Mouse (Mus musculus): ENCODE measurements around the gene Spon1. TPM values are rescaled to one million over a fixed set of nuclear protein-coding genes. Genes with fewer than 3 reads are reported as not detected.
A peak's percentile ranks its signal among the peaks of the same experiment; 100 is the strongest.

The Spon1 gene
- total and polyA plus RNA-seq, 3 experiments: not detected

GRCm38 (mm10) chr7:114063534-114063933 lies 297.7 kb downstream of the Spon1 start:
- H3K36me3 ChIP-seq (replicated peaks in 1 of 2; ENCODE audit: control insufficient read depth in 1 of 2, insufficient read depth in 1 of 2, low read length in 1 of 2): peaks cover 0 to 9% of the 10 kb centered on the region in 2 experiments
- H3K9ac ChIP-seq (ENCODE audit: insufficient read depth, low read depth): no peak overlapping the region
- no peaks in the 10 kb centered on the region for H3K27me3 ChIP-seq (replicated peaks)
- H3K9me3 ChIP-seq (replicated peaks; ENCODE audit: low read length): peaks cover 2% of the 10 kb centered on the region
- no peaks in the 10 kb centered on the region for H3K79me2 ChIP-seq (replicated peaks; ENCODE audit: control insufficient read depth, extremely low read depth, insufficient read depth, poor library complexity, severe bottlenecking)
- in situ Hi-C loops (cut with MboI; ENCODE audit: low pct_ligation_motif_present, low pct_unique_long_range_greater_than_20kb, low sequenced_read_pairs): loop anchor here (25.0 kb wide), 1 partner anchor 574 kb away; the partner anchor contains the start of gene Calca
- H3K4me3 ChIP-seq (replicated peaks in 1 of 3; ENCODE audit: low read depth in 2 of 3, low read length in 2 of 3, poor library complexity in 1 of 3): no peak overlapping the region
- H3K4me2 ChIP-seq (ENCODE audit: insufficient read depth, low read depth, poor library complexity, severe bottlenecking): no peak overlapping the region
- dilution Hi-C loops (cut with MboI; ENCODE audit: extremely low pct_ligation_motif_present, extremely low pct_unique_long_range_greater_than_20kb, low sequenced_read_pairs): no loop called here
- H3K4me1 ChIP-seq (ENCODE audit: control insufficient read depth in 1 of 2, insufficient read depth in 2 of 2): peaks cover 0 to 18% of the 10 kb centered on the region in 2 experiments; a peak in 2 of 4 replicates
- no peak for DNase-seq (ENCODE audit: extremely low read depth)
- no peak overlapping the region for H3K27ac ChIP-seq (ENCODE audit: insufficient read depth, low read depth)
- TF ChIP-seq POLR2A (IDR thresholded peaks at IDR 0.05; ENCODE audit: low read depth, low read length): no peak
- peak; percentile 29; the same call in 1 of the 2 replicates for TF ChIP-seq BHLHE40 (IDR thresholded peaks at IDR 0.05; ENCODE audit: low read depth, low read length)

GRCm38 (mm10) chr7:114063966-114064365 lies 298.2 kb downstream of the Spon1 start:
- no peaks in the 10 kb centered on the region for H3K27me3 ChIP-seq (replicated peaks)
- dilution Hi-C loops (cut with MboI; ENCODE audit: extremely low pct_ligation_motif_present, extremely low pct_unique_long_range_greater_than_20kb, low sequenced_read_pairs) (no loop called here), in situ Hi-C loops (cut with MboI; ENCODE audit: low pct_ligation_motif_present, low pct_unique_long_range_greater_than_20kb, low sequenced_read_pairs) (loop anchor here (25.0 kb wide), 1 partner anchor 573 kb away; the partner anchor contains the start of gene Calca)
- no peak overlapping the region for H3K4me2 ChIP-seq (ENCODE audit: insufficient read depth, low read depth, poor library complexity, severe bottlenecking)
- H3K4me3 ChIP-seq (replicated peaks in 1 of 3; ENCODE audit: low read depth in 2 of 3, low read length in 2 of 3, poor library complexity in 1 of 3): no peak overlapping the region
- no peak overlapping the region for H3K27ac ChIP-seq (ENCODE audit: insufficient read depth, low read depth)
- no peak for TF ChIP-seq EP300 (IDR thresholded peaks at IDR 0.05; ENCODE audit: low read length)
- no peak for TF ChIP-seq MEF2A (IDR thresholded peaks at IDR 0.05; ENCODE audit: borderline replicate concordance, low read depth, low read length)
- TF ChIP-seq USF2 (conservative IDR thresholded peaks at IDR 0.05; ENCODE audit: low read depth, low read length): no peak
- no peak for TF ChIP-seq JUN (IDR thresholded peaks at IDR 0.05; ENCODE audit: insufficient read depth, low read depth, low read length)
- TF ChIP-seq SIN3A (IDR thresholded peaks at IDR 0.05; ENCODE audit: low read length): no peak
- no peak for TF ChIP-seq MAZ (IDR thresholded peaks at IDR 0.05; ENCODE audit: low read depth, low read length)
- TF ChIP-seq JUND (conservative IDR thresholded peaks at IDR 0.05; ENCODE audit: low read depth, low read length): no peak
- no peak for TF ChIP-seq MAFK (IDR thresholded peaks at IDR 0.05; ENCODE audit: insufficient replicate concordance, low read length)
- TF ChIP-seq UBTF (IDR thresholded peaks at IDR 0.05; ENCODE audit: low read depth, low read length): no peak
- no peak for TF ChIP-seq NRF1 (IDR thresholded peaks at IDR 0.05; ENCODE audit: low read depth, low read length)
- TF ChIP-seq IRF4 (IDR thresholded peaks at IDR 0.05; ENCODE audit: low read depth, low read length): no peak
- TF ChIP-seq ZNF384 (IDR thresholded peaks at IDR 0.05; ENCODE audit: low read depth, low read length): no peak
- no peak for TF ChIP-seq ETS1 (conservative IDR thresholded peaks at IDR 0.05; ENCODE audit: low read depth, low read length)
- TF ChIP-seq ZMIZ1 (IDR thresholded peaks at IDR 0.05; ENCODE audit: low read depth, low read length): no peak
- TF ChIP-seq ELF1 (IDR thresholded peaks at IDR 0.05; ENCODE audit: low read depth, low read length): no peak
- no peak for DNase-seq (ENCODE audit: extremely low read depth)
- H3K4me1 ChIP-seq (ENCODE audit: control insufficient read depth in 1 of 2, insufficient read depth in 2 of 2): peaks cover 2 to 23% of the 10 kb centered on the region in 2 experiments; a peak in 3 of 4 replicates
- peaks cover 0 to 6% of the 10 kb centered on the region in 2 experiments for H3K36me3 ChIP-seq (replicated peaks in 1 of 2; ENCODE audit: control insufficient read depth in 1 of 2, insufficient read depth in 1 of 2, low read length in 1 of 2)
- no peaks in the 10 kb centered on the region for H3K79me2 ChIP-seq (replicated peaks; ENCODE audit: control insufficient read depth, extremely low read depth, insufficient read depth, poor library complexity, severe bottlenecking)
- no peak overlapping the region for H3K9ac ChIP-seq (ENCODE audit: insufficient read depth, low read depth)
- peaks cover 2% of the 10 kb centered on the region for H3K9me3 ChIP-seq (replicated peaks; ENCODE audit: low read length)
